Mouse (Mus musculus) heart, postnatal 0 days (tissue): ENCODE data around the gene Hist1h2bj.

ENCODE experiments used
- CTCF ChIP-seq: IDR thresholded peaks from 2 replicates; pipeline ENCODE4 v1.5.1; 2016; ENCODE audit warnings: antibody characterized with exemption, control low read depth, low read depth
- EP300 ChIP-seq: IDR thresholded peaks from 2 replicates; pipeline ENCODE4 v1.6.1; 2016; ENCODE audit warnings: antibody characterized with exemption, low read depth

GRCm38 (mm10) chr13:22028673-22029460, 14.1 kb upstream of the Hist1h2bj start:
- TF ChIP-seq EP300 (no peak), CTCF (peak; percentile 96)
